Mouse (Mus musculus) cerebellum, adult 18-20 months (tissue): ENCODE results near the gene Prdm2.

Experiments used
- DNase-seq, 2 experiments: peaks; one replicate each; pipeline ENCODE4 v3.0.0; 2021

The Prdm2 gene

GRCm38 (mm10) chr4:143104739-143105138, 108.1 kb downstream of the Prdm2 start:
- no peak for DNase-seq

GRCm38 (mm10) chr4:143103811-143104210, 109.0 kb downstream of the Prdm2 start:
- DNase-seq, result no peak

- no peak for DNase-seq
Measured at GRCm38 (mm10) chr4:143100157-143100556, 112.6 kb downstream of the Prdm2 start.

DNA sequence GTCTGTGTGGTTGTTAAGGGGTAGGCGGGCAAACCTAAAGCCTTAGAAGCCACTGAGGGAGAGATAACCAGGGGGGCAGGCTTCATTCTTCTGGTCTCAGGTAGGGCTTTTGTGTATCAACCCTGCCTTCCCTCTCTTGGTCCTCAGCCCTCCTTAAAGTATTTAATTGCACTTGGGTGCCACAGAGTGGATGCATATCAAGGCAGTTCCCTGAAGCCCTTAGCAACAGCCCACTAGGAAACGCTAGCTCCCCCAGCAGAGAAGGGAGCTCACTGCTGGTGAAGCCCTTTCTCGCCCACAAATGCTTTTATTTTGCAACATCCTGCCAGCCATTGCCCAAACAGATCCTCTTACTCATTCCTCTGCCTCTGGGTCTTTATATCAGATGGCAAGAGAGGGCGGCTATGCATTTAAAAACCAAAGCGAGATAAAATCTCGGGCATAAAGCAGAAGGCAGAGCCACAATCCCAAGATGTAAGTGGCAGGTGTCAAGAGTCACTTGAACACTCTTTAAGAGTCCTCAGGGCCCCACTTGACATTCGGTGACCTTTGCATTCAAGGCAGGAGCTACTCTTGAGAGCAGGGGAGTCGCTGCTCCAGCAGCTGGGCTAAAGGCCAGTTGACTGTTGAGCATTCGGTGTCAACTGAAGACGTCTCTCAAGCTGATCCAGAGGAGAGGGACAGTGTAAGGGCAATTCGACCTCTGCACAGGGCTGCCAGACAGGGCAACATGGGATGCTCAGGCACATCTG, 113.3 kb downstream of the Prdm2 start:
- no peak for DNase-seq

DNA sequence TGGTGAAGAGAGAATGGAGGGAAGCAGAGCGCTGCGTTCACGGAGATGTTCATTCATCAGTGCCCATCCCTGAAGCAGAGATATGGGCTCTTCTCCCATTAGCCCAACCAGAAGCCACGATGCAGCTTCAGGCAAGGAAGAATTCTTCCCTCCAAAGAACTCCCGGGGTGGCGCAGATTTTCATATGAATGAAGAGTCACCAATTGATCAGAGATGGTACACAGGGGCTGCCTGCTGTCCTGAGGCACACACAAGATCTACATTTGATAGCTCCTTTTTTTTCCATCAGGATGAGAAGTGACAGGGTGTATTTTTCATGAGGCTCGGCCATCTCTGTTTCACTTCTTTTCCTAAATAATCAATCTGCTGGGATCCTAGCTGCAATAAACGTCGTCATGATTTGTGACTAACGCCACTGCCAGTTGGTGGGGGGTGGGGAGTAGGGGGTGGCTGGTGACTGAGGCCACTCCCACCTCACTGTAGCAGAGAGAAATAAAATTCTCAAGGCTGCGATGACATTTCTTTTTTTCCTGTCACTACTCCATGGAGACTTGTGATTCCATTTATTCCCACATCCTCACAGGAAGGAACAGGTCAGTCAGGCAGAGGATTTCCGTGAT, 120.6 kb downstream of the Prdm2 start:
- no peak for DNase-seq

GRCm38 (mm10) chr4:143090551-143090950, 122.2 kb downstream of the Prdm2 start:
- no peak for DNase-seq

GRCm38 (mm10) chr4:143074071-143074765, 138.6 kb downstream of the Prdm2 start:
- DNase-seq, result no peak

DNA sequence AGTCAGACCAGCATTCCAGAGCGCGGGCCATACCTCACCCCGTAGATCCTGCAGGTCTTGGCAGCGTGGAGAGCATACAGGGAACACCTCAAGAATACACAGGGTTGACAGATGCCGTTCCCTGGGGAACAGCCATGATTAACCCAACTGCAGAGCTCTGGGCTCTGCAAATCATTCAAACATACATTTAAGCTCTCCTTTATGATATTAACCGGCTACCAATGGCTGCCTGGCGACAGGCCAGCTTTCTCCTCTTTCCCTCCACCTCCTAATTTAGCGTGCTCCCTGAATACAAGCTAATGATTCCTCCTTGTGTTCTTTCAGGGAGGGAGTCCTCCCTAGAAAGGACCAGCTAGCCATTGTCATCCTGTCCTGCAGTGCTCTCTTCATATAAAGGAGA, 141.0 kb downstream of the Prdm2 start:
- DNase-seq, result no peak

GRCm38 (mm10) chr4:143067006-143067405, 145.8 kb downstream of the Prdm2 start:
- no peak for DNase-seq

GRCm38 (mm10) chr4:143058765-143059344, 153.9 kb downstream of the Prdm2 start:
- DNase-seq, result no peak
